Mouse (Mus musculus) spleen, postnatal 4 days (tissue): ENCODE results near the gene Nid1.
"Not testable (repeated sequence)": the region's sequence is repeated elsewhere in the genome, so short reads cannot be mapped to it uniquely, and the experiment has no call there.

Experiments
- DNase-seq, 2 experiments: peaks; one replicate each; pipeline ENCODE4 v3.0.0; 2022; ENCODE audit warnings: low spot score in 2 of 2

Nid1 gene

GRCm38 (mm10) chr13:13437460-13438015 is at the start of gene Nid1:
Gene Nid1, plus strand, starts transcription at chr13:13437551.
- not testable (repeated sequence) for DNase-seq

- not testable (repeated sequence) for DNase-seq
Observed at GRCm38 (mm10) chr13:13393228-13394095, 43.9 kb upstream of the Nid1 start, which contains the start of gene Gpr137b. Gene Gpr137b, minus strand, starts transcription at chr13:13394014.

DNA sequence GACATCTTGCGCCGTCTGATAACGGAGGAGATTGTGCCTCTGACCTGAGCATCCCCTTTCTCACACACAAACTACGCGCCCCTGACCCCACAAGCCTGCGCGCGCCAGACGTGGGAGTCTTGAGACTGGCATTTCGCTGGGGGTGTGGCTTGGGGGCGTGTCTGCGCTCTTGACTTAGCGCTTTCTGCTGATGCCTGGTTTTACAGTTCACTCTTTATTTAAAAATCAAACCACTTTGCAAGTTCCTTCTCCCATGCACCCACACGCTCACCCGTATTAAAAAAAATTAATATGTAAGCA is 43.3 kb upstream of the Nid1 start:
- not testable (repeated sequence) for DNase-seq

DNA sequence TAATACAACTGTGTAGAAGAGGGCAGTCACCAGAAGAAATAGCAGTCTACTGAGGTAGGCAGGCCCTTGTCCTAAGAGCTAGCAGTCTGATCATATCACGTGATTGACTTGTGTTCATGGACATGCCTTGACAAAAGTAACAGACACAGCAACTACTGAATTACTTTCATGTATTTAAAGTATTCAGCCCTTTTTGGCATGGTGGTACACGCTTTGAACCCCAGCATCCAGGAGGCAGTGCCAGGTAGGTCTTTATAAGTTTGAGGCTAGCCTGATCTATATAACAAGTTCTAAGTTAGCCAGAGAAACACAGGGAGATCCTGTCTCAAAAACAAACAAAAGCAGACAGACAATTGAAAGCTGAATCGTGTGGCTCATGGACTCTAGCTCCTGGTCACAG is 36.5 kb upstream of the Nid1 start:
- DNase-seq, result not testable (repeated sequence)

DNA sequence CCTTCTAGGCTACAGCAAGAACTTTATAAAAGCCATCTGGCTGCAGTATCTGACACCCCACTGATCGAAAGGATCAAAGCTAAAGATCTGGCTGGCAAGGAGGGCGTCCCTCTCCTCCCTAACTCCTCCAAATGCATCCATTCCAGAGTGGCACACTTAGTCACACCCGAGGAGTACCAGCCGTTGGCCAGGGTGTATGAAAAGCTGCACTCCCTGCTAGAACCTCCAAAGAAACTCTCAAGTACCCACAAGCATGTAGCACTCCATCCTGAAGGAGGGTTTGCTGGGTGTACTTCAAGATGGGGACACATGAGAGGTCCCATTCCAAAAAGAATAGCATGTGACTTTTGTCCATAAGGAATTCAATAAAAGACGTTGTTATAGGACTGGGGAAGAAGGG is 34.5 kb upstream of the Nid1 start:
- not testable (repeated sequence) for DNase-seq

GRCm38 (mm10) chr13:13403366-13403765 is 34.0 kb upstream of the Nid1 start:
- DNase-seq, result not testable (repeated sequence)

- not testable (repeated sequence) for DNase-seq
Observed at GRCm38 (mm10) chr13:13403839-13404238, 33.5 kb upstream of the Nid1 start.

GRCm38 (mm10) chr13:13404517-13405155 is 32.7 kb upstream of the Nid1 start:
- not testable (repeated sequence) for DNase-seq

DNA sequence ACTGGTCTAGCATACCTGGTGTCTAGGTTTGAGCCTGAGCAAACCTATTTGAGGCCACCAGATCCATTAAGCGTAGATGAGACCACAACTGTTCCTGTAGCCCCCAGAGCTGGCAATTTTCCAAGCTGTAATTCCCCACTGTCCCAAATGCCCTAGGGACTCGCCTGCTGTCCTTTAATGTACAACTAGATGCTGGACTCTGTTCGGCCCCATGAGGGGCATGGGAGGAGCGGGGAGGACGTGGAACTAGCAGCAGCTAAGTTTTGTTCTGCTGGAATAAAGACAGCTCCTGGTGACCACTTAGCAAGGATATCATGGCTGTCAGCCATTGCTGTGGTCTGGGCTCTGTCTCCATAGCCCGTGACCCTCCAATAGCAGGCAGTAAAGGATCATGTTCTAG is 31.8 kb upstream of the Nid1 start:
- not testable (repeated sequence) for DNase-seq

DNA sequence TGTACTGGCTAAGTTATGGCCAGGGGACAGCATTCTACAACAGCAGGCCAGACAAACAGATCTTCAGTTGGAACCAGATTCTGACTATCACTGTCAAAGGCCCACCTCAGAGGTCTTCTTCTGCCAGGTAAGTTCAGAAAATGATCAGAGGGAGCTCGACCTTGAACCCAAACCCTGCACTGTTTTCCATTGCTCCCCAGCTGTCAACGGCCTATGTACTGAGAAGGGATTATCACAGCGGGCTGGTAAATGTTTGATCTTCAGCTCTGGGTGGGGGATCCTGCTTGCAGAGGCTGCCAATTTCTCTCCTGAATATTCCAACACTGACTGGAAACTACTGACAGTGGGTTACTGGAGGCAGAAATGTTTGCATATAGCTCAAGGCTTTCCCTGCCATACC is 23.1 kb upstream of the Nid1 start:
- DNase-seq, result no peak

GRCm38 (mm10) chr13:13415120-13416006 is 22.0 kb upstream of the Nid1 start:
- DNase-seq, result peak; percentile 37 to 69

GRCm38 (mm10) chr13:13416007-13416337 is 21.4 kb upstream of the Nid1 start:
- DNase-seq, result not testable (repeated sequence)

GRCm38 (mm10) chr13:13418859-13419258 is 18.5 kb upstream of the Nid1 start:
- not testable (repeated sequence) for DNase-seq

DNA sequence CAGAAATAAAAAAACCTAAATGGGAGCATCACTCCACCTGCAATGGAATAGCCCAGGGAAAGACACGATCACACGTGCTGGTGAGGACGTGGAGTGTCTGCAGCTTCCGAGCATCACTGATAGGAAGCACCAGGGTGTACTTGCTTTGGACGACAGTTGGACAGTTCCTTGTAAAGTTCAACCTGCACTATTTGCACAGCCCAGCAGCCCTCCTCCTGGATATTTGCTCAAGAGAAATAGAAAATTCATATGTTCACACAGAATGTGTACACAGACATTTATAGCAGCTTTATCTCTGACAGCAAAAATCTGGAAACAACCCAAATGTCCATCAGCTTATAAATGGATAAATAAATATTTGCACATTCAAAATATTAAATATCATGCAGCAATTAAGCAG is 14.1 kb upstream of the Nid1 start:
- not testable (repeated sequence) for DNase-seq

DNA sequence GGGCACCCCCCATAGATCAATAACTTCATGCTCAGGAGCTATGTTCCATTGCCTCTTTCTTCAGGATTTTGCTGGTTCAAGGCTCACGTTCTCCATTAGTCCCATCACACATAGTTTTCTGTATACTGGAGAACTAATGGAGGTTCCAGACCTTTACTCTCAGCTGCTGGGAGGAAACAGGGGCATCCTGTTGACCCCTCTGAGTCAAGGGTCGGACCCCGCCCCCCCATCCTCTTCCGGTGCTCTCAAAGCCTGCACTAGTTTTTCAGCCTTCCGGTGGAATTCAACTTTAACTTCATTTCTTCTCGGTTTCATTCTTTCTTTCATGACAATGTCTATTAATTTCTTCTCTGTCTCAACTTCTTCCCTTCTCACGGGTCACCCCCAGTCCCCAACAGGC is 1.2 kb upstream of the Nid1 start:
- DNase-seq, result not testable (repeated sequence)

GRCm38 (mm10) chr13:13438112-13438953 is 982 bp downstream of the Nid1 start:
- not testable (repeated sequence) for DNase-seq

DNA sequence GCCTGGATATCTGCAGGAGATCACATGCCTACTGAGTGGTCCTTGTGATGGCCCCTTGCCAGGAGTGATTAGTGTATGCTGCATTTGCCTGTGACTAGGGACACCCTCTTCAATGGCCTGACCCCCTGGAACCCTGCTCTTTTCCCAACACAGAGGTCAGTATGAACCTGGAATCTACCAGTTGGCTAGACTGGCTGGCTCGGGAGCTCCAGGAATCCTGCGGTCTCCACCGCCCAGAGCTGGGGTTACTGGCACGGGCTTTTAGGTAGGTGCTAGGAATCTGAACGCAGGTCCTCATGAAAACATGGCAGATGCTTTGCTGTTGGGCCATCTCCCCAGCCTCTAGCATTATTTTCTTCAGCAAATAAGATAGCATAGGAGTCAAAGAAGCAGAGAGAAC is 8.2 kb downstream of the Nid1 start:
- DNase-seq, result not testable (repeated sequence)

GRCm38 (mm10) chr13:13446711-13447443 is 9.5 kb downstream of the Nid1 start:
- DNase-seq, result not testable (repeated sequence)

DNA sequence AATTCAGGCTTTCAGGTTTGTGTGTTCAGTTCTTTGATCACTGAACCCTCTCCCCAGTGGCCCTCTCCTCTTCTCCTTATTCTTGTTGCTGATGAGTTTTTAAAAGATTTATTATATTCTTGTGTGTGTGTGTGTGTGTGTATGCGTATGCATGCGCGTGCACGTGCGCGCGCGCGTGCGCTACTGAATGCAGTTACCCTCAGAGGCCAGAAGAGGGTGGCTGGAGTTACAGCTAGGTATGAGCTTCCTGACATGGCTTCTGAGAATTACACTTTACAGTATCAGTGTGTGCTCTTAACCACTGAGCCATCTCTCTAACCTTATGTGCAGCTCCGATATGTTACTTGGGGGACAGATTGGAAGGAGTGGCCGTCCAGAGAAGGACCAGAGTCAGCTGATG is 12.6 kb downstream of the Nid1 start:
- DNase-seq, result not testable (repeated sequence)

- DNase-seq, result not testable (repeated sequence)
Observed at GRCm38 (mm10) chr13:13450931-13451330, 13.6 kb downstream of the Nid1 start.
